Mouse (Mus musculus): Measurements from ENCODE around the gene Nos3. TPM values are rescaled to one million over a fixed set of nuclear protein-coding genes. Genes with fewer than 3 reads are reported as not detected.

Gene Nos3
- polyA plus RNA-seq, 1 experiment, result 0.92 TPM

GRCm38 (mm10) chr5:24348128-24348527 lies 16.5 kb upstream of the Nos3 start:
- Histone ChIP-seq H3K4me2 (ENCODE audit: low read depth) (peak overlapping the region; percentile 64), H3ac (ENCODE audit: control insufficient read depth, insufficient read length) (no peak overlapping the region), H3K4me3 (no peak overlapping the region), H3K36me3 (ENCODE audit: control insufficient read depth, insufficient read depth) (no peaks in the 10 kb centered on the region), H3K27me3 (ENCODE audit: control insufficient read depth, insufficient read depth, insufficient read length) (no peaks in the 10 kb centered on the region), H3K79me2 (ENCODE audit: control insufficient read depth, insufficient read depth) (no peaks in the 10 kb centered on the region)
- no peak for TF ChIP-seq MAX (IDR thresholded peaks at IDR 0.05; ENCODE audit: low read depth)
- TF ChIP-seq POLR2AphosphoS2 (IDR thresholded peaks at IDR 0.05; ENCODE audit: insufficient read length, low read depth), result no peak
- TF ChIP-seq SRF (IDR thresholded peaks at IDR 0.05; ENCODE audit: control insufficient read depth, insufficient read length, low read depth), result no peak
- no peak for TF ChIP-seq TCF3 (IDR thresholded peaks at IDR 0.05; ENCODE audit: insufficient read length, low read depth)

DNA sequence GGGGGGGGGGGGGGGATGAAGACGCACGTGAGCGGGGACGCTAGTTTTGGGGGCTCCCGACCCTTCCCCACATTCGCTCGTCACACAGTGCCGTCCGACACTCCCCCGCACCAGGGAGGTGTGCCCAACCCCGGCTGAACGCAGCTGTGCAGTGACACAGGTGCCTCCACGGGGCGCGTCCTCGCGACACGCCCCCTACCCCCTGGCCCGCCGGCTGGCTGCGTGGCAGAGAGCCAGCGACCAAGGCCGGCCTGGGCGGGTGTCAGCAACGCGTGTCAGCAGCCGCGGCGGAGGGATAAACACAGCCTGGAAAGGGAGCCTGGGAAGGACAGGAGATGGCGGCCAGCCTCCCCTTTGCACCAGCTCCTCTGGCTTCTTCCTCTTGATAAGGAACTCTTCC lies 16.1 kb upstream of the Nos3 start:
- Histone ChIP-seq H3K79me2 (ENCODE audit: control insufficient read depth, insufficient read depth) (no peaks in the 10 kb centered on the region), H3K27me3 (ENCODE audit: control insufficient read depth, insufficient read depth, insufficient read length) (no peaks in the 10 kb centered on the region), H3K36me3 (ENCODE audit: control insufficient read depth, insufficient read depth) (no peaks in the 10 kb centered on the region), H3K4me3 (no peak overlapping the region), H3ac (ENCODE audit: control insufficient read depth, insufficient read length) (no peak overlapping the region), H3K4me2 (ENCODE audit: low read depth) (peak overlapping the region; percentile 64)
- peak in 2 of 3 experiments; percentile 92 to 95 for TF ChIP-seq MYOG (IDR thresholded peaks at IDR 0.05; ENCODE audit: control insufficient read depth in 1 of 3, insufficient read depth in 1 of 3, insufficient read length in 2 of 3, low read depth in 2 of 3)
- TF ChIP-seq MYOD1 (IDR thresholded peaks at IDR 0.05; ENCODE audit: control insufficient read depth in 1 of 3, insufficient read length in 2 of 3, low read depth in 2 of 3), result peak in 2 of 3 experiments; percentile 85 to 96
- TF ChIP-seq TCF3 (IDR thresholded peaks at IDR 0.05; ENCODE audit: insufficient read length, low read depth), result peak; percentile 66
- no peak for TF ChIP-seq MAX (IDR thresholded peaks at IDR 0.05; ENCODE audit: low read depth)

DNA sequence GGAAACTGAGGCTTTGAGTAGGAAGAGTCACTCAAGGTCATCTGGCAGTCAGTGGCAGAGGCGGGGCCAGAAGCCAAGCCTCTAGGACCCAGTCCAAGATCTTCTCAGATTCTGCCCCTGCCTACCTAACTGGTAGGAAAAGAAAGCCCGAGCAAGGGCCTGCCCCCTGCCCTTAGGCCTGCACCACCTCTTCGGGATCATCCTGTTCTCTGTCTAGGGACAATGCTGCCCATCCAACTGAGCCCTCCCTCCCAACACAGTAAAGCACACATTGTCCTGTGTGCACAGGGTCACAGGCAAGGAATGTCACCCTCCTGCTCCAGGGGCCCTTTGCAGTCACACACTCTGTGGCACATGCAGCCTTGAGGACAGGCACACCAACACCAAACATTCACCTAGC lies 14.5 kb upstream of the Nos3 start:
- H3K4me2 ChIP-seq (ENCODE audit: low read depth), result peak overlapping the region; percentile 30
- no peaks in the 10 kb centered on the region for H3K36me3 ChIP-seq (ENCODE audit: control insufficient read depth, insufficient read depth)
- H3K27me3 ChIP-seq (ENCODE audit: control insufficient read depth, insufficient read depth, insufficient read length), result no peaks in the 10 kb centered on the region
- H3K79me2 ChIP-seq (ENCODE audit: control insufficient read depth, insufficient read depth), result no peaks in the 10 kb centered on the region
- H3K4me3 ChIP-seq, result no peak overlapping the region
- H3ac ChIP-seq (ENCODE audit: control insufficient read depth, insufficient read length), result no peak overlapping the region
- TF ChIP-seq POLR2AphosphoS2 (IDR thresholded peaks at IDR 0.05; ENCODE audit: insufficient read length, low read depth) (no peak), TCF3 (IDR thresholded peaks at IDR 0.05; ENCODE audit: insufficient read length, low read depth) (no peak), MYOG (IDR thresholded peaks at IDR 0.05; ENCODE audit: control insufficient read depth in 1 of 3, insufficient read depth in 1 of 3, insufficient read length in 2 of 3, low read depth in 2 of 3) (no peak), POLR2A (IDR thresholded peaks at IDR 0.05; ENCODE audit: insufficient read length, low read depth) (no peak), USF1 (IDR thresholded peaks at IDR 0.05; ENCODE audit: low read depth) (no peak), E2F4 (IDR thresholded peaks at IDR 0.05; ENCODE audit: insufficient read depth) (no peak), MYOD1 (IDR thresholded peaks at IDR 0.05; ENCODE audit: control insufficient read depth in 1 of 3, insufficient read length in 2 of 3, low read depth in 2 of 3) (no peak), SRF (IDR thresholded peaks at IDR 0.05; ENCODE audit: control insufficient read depth, insufficient read length, low read depth) (no peak), CEBPB (IDR thresholded peaks at IDR 0.05; ENCODE audit: insufficient read depth, poor library complexity, severe bottlenecking) (no peak), REST (IDR thresholded peaks at IDR 0.05; ENCODE audit: insufficient read depth, insufficient read length) (no peak), TCF12 (IDR thresholded peaks at IDR 0.05; ENCODE audit: insufficient read depth, poor library complexity, severe bottlenecking) (no peak), MAX (IDR thresholded peaks at IDR 0.05; ENCODE audit: low read depth) (no peak)

DNA sequence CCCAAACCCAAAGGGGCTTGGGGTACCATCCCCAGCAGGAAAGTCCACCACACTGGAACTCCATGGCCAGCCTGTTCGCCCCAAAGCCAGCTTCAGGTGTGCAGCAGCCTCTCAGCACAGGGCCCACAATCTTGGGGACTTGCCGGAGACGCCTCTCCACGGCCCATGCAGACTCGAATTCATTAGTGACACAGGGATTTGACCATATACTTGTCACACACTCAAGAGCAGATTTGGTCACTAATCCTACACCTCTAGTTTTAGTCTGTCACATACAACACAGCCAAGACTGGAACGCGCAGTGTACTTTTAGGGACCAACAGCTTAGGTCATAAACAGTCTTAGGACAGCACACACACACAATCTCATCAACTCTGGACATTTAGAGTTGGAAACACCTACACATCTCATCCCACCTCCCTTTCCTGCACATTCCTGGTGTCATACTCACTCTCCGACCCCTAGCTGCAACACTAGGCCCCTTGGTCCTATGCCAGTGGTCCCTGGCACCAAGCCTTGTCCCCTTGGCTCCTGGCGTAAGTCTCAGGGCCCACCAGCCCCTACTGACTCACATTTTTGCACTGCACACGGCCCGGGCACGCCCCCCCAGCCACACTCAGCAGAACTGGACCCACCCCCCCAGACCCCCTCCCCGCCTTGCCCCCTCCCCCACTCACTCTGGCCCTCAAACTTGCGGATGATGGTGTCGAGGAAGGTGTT lies 13.9 kb upstream of the Nos3 start:
- Histone ChIP-seq H3ac (ENCODE audit: control insufficient read depth, insufficient read length) (no peak overlapping the region), H3K36me3 (ENCODE audit: control insufficient read depth, insufficient read depth) (no peaks in the 10 kb centered on the region), H3K27me3 (ENCODE audit: control insufficient read depth, insufficient read depth, insufficient read length) (no peaks in the 10 kb centered on the region), H3K4me2 (ENCODE audit: low read depth) (peak overlapping the region; percentile 84), H3K79me2 (ENCODE audit: control insufficient read depth, insufficient read depth) (no peaks in the 10 kb centered on the region), H3K4me3 (no peak overlapping the region)
- no peak for TF ChIP-seq SRF (IDR thresholded peaks at IDR 0.05; ENCODE audit: control insufficient read depth, insufficient read length, low read depth)
- TF ChIP-seq MYOD1 (IDR thresholded peaks at IDR 0.05; ENCODE audit: control insufficient read depth in 1 of 3, insufficient read length in 2 of 3, low read depth in 2 of 3), result no peak
- TF ChIP-seq E2F4 (IDR thresholded peaks at IDR 0.05; ENCODE audit: insufficient read depth), result no peak
- no peak for TF ChIP-seq USF1 (IDR thresholded peaks at IDR 0.05; ENCODE audit: low read depth)
- TF ChIP-seq MAX (IDR thresholded peaks at IDR 0.05; ENCODE audit: low read depth), result no peak
- TF ChIP-seq REST (IDR thresholded peaks at IDR 0.05; ENCODE audit: insufficient read depth, insufficient read length), result no peak
- TF ChIP-seq POLR2AphosphoS2 (IDR thresholded peaks at IDR 0.05; ENCODE audit: insufficient read length, low read depth), result no peak
- no peak for TF ChIP-seq TCF12 (IDR thresholded peaks at IDR 0.05; ENCODE audit: insufficient read depth, poor library complexity, severe bottlenecking)
- no peak for TF ChIP-seq MYOG (IDR thresholded peaks at IDR 0.05; ENCODE audit: control insufficient read depth in 1 of 3, insufficient read depth in 1 of 3, insufficient read length in 2 of 3, low read depth in 2 of 3)
- no peak for TF ChIP-seq TCF3 (IDR thresholded peaks at IDR 0.05; ENCODE audit: insufficient read length, low read depth)

GRCm38 (mm10) chr5:24351278-24351677 lies 13.3 kb upstream of the Nos3 start, which contains the start of gene Kcnh2:
TSS of gene Kcnh2 (minus strand) at chr5:24351604.
- Histone ChIP-seq H3K27me3 (ENCODE audit: control insufficient read depth, insufficient read depth, insufficient read length) (no peaks in the 10 kb centered on the region), H3ac (ENCODE audit: control insufficient read depth, insufficient read length) (peak within 1 kb of the TSS; percentile 44), H3K4me3 (peak within 1 kb of the TSS; percentile 22), H3K79me2 (ENCODE audit: control insufficient read depth, insufficient read depth) (no peaks in the 10 kb centered on the region), H3K4me2 (ENCODE audit: low read depth) (peak within 1 kb of the TSS; percentile 84), H3K36me3 (ENCODE audit: control insufficient read depth, insufficient read depth) (no peaks in the 10 kb centered on the region)
- TF ChIP-seq TCF12 (IDR thresholded peaks at IDR 0.05; ENCODE audit: insufficient read depth, poor library complexity, severe bottlenecking), result no peak
- TF ChIP-seq MYOD1 (IDR thresholded peaks at IDR 0.05; ENCODE audit: control insufficient read depth in 1 of 3, insufficient read length in 2 of 3, low read depth in 2 of 3), result peak in 1 of 3 experiments; percentile 22
